Mouse (Mus musculus): ENCODE results near the gene Dpf2. TPM values are rescaled to one million over a fixed set of nuclear protein-coding genes. Genes with fewer than 3 reads are reported as not detected.

The Dpf2 gene
- polyA plus RNA-seq, 1 experiment from 2014 or later: 97.5 TPM

- WGBS: 0% methylated on average over 7 of the region's 7 CpGs
- Histone ChIP-seq H3K27me3 (ENCODE audit: control insufficient read depth, insufficient read depth, low read length) (no peaks in the 10 kb centered on the region), H3K9me3 (replicated peaks; ENCODE audit: control insufficient read depth, low read length) (no peaks in the 10 kb centered on the region), H3K4me1 (ENCODE audit: control insufficient read depth, insufficient read depth, low read length) (peaks cover 35% of the 10 kb centered on the region), H3K27ac (ENCODE audit: low read length) (peak overlapping the region; percentile 54), H3K4me2 (ENCODE audit: low read depth, low read length) (peak overlapping the region; percentile 51), H3K4me3 (ENCODE audit: low read length) (peak overlapping the region; percentile 7; the same call in 1 of the 2 replicates), H3K9ac (ENCODE audit: low read length) (peak overlapping the region; percentile 56), H3K36me3 (ENCODE audit: control insufficient read depth, insufficient read depth) (peaks cover 16% of the 10 kb centered on the region)
- peak; percentile 67 for ATAC-seq (replicated peaks; ENCODE audit: extremely low read depth, insufficient read depth, low FRiP score)
These were observed 41.5 kb downstream of the Dpf2 start for GRCm38 (mm10) chr19:5871273-5871672.

GRCm38 (mm10) chr19:5868096-5868495 is 44.7 kb downstream of the Dpf2 start:
- Histone ChIP-seq H3K36me3 (ENCODE audit: control insufficient read depth, insufficient read depth) (peaks cover 27% of the 10 kb centered on the region), H3K4me1 (ENCODE audit: control insufficient read depth, insufficient read depth, low read length) (peaks cover 22% of the 10 kb centered on the region), H3K27ac (ENCODE audit: low read length) (no peak overlapping the region), H3K27me3 (ENCODE audit: control insufficient read depth, insufficient read depth, low read length) (no peaks in the 10 kb centered on the region), H3K4me3 (ENCODE audit: low read length) (no peak overlapping the region), H3K9me3 (replicated peaks; ENCODE audit: control insufficient read depth, low read length) (no peaks in the 10 kb centered on the region), H3K4me2 (ENCODE audit: low read depth, low read length) (no peak overlapping the region), H3K9ac (ENCODE audit: low read length) (no peak overlapping the region)
- no peak for ATAC-seq (replicated peaks; ENCODE audit: extremely low read depth, insufficient read depth, low FRiP score)
- 85% methylated on average over 6 of the region's 6 CpGs for WGBS

DNA sequence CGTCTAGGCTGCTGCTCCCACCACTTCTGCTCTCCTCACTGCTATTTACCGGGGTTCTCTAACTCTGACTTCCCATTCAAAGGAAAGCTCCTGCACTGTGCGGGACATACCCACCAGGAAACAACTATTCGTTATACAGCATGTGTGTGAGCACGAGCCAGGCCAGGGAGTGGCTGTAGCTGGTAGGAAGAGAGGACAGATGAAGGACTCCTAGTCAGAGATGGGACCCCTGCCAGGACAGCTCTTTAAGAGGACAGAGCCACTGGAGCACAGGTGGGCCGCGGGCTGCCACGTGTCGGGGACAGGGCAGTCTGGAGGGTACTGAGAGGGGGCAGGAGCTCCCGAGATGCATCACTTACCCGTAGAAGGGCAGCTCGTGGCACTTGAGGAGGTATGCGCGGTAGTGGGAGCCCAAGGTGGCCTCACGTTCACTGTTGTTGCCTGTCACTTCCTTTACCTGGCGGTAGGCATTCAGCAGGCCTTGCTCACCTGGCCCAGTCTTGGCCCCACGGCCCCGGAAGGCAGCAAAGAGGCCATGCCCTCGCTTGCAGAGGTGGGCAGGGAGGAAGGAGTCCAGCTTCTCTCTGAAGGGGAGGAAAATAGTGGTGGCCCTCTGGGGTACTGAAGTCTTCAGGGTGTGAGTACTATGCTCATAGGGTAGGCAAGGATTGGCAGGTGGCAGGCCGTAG is 48.0 kb downstream of the Dpf2 start:
- Histone ChIP-seq H3K9me3 (replicated peaks; ENCODE audit: control insufficient read depth, low read length) (peaks cover 3% of the 10 kb centered on the region; the same call in 1 of the 2 replicates), H3K4me2 (ENCODE audit: low read depth, low read length) (no peak overlapping the region), H3K27me3 (ENCODE audit: control insufficient read depth, insufficient read depth, low read length) (no peaks in the 10 kb centered on the region), H3K4me3 (ENCODE audit: low read length) (no peak overlapping the region), H3K36me3 (ENCODE audit: control insufficient read depth, insufficient read depth) (peaks cover 48% of the 10 kb centered on the region), H3K27ac (ENCODE audit: low read length) (no peak overlapping the region), H3K9ac (ENCODE audit: low read length) (no peak overlapping the region; the same call in 1 of the 2 replicates), H3K4me1 (ENCODE audit: control insufficient read depth, insufficient read depth, low read length) (0 out of 2 replicates have a peak, but pooled peaks cover 2% of the 10 kb centered on the region)
- ATAC-seq (replicated peaks; ENCODE audit: extremely low read depth, insufficient read depth, low FRiP score): no peak
- WGBS: 80% methylated on average over 20 of the region's 20 CpGs

- 78% methylated on average over 5 of the region's 5 CpGs for WGBS
- Histone ChIP-seq H3K4me3 (ENCODE audit: low read length) (no peak overlapping the region), H3K4me2 (ENCODE audit: low read depth, low read length) (no peak overlapping the region), H3K27me3 (ENCODE audit: control insufficient read depth, insufficient read depth, low read length) (no peaks in the 10 kb centered on the region), H3K9me3 (replicated peaks; ENCODE audit: control insufficient read depth, low read length) (peaks cover 3% of the 10 kb centered on the region; the same call in 1 of the 2 replicates), H3K4me1 (ENCODE audit: control insufficient read depth, insufficient read depth, low read length) (0 out of 2 replicates have a peak, but pooled peaks cover 2% of the 10 kb centered on the region), H3K27ac (ENCODE audit: low read length) (no peak overlapping the region), H3K36me3 (ENCODE audit: control insufficient read depth, insufficient read depth) (peaks cover 44% of the 10 kb centered on the region), H3K9ac (ENCODE audit: low read length) (no peak overlapping the region)
- no peak for ATAC-seq (replicated peaks; ENCODE audit: extremely low read depth, insufficient read depth, low FRiP score)
These were observed 49.0 kb downstream of the Dpf2 start for GRCm38 (mm10) chr19:5863776-5864175.

DNA sequence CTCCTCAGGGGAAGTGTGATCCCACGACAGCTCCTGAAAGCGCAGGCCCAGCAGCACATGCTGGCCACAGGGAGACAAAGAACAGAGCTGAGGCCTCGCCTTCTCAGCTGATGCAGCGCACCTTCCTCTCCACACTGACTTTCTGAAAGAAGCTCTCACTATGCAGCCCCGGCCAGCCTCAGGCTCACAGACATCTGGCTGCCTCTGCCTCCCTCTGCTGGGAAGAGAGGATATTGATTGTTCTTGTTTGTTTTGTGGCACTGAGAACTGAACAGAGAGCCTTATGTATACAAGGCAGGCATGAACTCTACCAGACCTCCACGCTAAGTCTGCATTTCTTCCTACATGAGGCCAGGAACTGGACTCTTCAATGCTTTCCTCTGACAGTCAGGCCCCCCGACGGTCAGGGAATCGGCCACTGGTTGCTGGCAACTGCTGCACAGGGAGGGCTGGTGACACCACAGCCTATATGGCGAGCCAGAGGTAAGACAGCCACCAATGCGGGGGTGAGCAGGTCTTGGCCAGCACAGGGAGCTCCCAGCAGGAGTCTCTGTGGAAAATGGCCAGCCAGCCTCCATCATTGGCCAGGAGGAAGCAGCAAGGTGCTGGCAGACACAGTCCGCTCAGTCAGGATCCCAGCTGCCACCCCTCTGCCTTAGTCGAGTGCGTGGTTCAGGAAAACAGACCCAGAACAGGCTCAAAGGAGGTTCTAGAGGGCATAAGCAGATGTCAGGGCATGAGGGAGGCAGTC is 50.3 kb downstream of the Dpf2 start:
- H3K36me3 ChIP-seq (ENCODE audit: control insufficient read depth, insufficient read depth): peaks cover 43% of the 10 kb centered on the region
- WGBS: 96% methylated on average over 14 of the region's 14 CpGs
- peaks cover 3% of the 10 kb centered on the region; the same call in 1 of the 2 replicates for H3K9me3 ChIP-seq (replicated peaks; ENCODE audit: control insufficient read depth, low read length)
- no peak overlapping the region for H3K4me3 ChIP-seq (ENCODE audit: low read length)
- H3K4me2 ChIP-seq (ENCODE audit: low read depth, low read length): no peak overlapping the region
- H3K4me1 ChIP-seq (ENCODE audit: control insufficient read depth, insufficient read depth, low read length): 0 out of 2 replicates have a peak, but pooled peaks cover 2% of the 10 kb centered on the region
- H3K9ac ChIP-seq (ENCODE audit: low read length): no peak overlapping the region
- no peak for ATAC-seq (replicated peaks; ENCODE audit: extremely low read depth, insufficient read depth, low FRiP score)
- H3K27me3 ChIP-seq (ENCODE audit: control insufficient read depth, insufficient read depth, low read length): no peaks in the 10 kb centered on the region
- H3K27ac ChIP-seq (ENCODE audit: low read length): no peak overlapping the region

DNA sequence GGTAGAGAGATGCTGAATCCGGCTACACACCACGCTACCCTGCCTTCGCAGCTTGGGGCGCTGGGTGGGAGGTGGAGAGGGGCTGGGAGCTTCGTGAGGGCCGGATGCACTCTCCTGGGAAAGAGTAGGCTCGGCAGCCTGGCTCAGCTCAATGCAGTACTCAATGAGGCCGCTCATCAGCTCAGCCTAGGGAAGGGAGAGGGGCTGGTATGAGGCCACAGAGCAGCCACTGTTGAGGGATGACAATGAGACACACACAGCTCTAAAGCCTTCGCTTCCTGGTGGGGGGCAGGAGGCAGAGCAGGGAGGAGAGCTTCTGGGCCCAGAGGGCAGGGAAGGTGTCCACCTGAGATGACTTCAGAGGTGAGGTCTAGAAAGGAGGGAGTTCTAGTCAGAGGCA is 56.2 kb downstream of the Dpf2 start:
- Histone ChIP-seq H3K27ac (ENCODE audit: low read length) (no peak overlapping the region), H3K27me3 (ENCODE audit: control insufficient read depth, insufficient read depth, low read length) (no peaks in the 10 kb centered on the region), H3K9ac (ENCODE audit: low read length) (no peak overlapping the region), H3K4me3 (ENCODE audit: low read length) (no peak overlapping the region), H3K9me3 (replicated peaks; ENCODE audit: control insufficient read depth, low read length) (no peaks in the 10 kb centered on the region), H3K36me3 (ENCODE audit: control insufficient read depth, insufficient read depth) (peaks cover 42% of the 10 kb centered on the region), H3K4me2 (ENCODE audit: low read depth, low read length) (no peak overlapping the region), H3K4me1 (ENCODE audit: control insufficient read depth, insufficient read depth, low read length) (peaks cover 12% of the 10 kb centered on the region)
- ATAC-seq (replicated peaks; ENCODE audit: extremely low read depth, insufficient read depth, low FRiP score): no peak; the same call in 1 of the 2 replicates
- WGBS: 90% methylated on average over 9 of the region's 9 CpGs

DNA sequence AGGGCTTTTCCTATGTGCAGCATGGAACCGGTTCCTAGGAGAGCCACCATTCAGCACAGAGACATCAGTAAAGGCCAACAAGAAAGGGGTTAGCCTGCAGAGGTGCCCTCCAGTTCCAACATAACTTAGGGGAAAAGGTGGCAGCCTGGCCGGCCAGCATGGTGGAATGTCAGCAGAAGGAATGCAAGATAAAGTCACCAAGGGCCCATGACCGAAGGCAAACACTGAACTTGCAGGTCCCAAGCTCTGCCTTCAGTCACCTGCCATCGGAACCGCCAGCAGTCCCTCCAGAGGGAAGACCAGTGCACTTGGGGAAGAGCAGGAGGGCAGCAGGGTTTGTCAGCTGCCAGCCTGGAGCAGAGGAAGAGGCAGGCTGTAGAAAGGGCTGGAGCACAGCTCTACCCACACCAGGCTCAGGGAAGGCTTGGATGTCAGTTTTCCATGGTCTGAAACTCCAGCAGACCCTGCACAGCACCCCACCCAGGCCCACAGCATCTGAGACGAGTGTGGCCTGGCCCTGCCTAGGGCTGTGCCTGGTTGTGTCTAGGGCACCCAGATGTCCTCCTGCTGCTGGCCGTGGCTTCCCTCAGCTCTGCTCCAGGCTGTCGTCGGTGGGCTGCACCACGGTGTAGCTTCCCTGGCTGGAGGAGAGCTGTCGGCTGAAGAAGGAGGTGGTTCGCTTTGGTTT is 60.6 kb downstream of the Dpf2 start:
- Histone ChIP-seq H3K27ac (ENCODE audit: low read length) (peak overlapping the region; percentile 87), H3K4me1 (ENCODE audit: control insufficient read depth, insufficient read depth, low read length) (peaks cover 52% of the 10 kb centered on the region), H3K4me3 (ENCODE audit: low read length) (no peak overlapping the region), H3K36me3 (ENCODE audit: control insufficient read depth, insufficient read depth) (peaks cover 23% of the 10 kb centered on the region), H3K27me3 (ENCODE audit: control insufficient read depth, insufficient read depth, low read length) (no peaks in the 10 kb centered on the region), H3K9ac (ENCODE audit: low read length) (peak overlapping the region; percentile 60), H3K4me2 (ENCODE audit: low read depth, low read length) (peak overlapping the region; percentile 47), H3K9me3 (replicated peaks; ENCODE audit: control insufficient read depth, low read length) (no peaks in the 10 kb centered on the region)
- WGBS: 54% methylated on average over 12 of the region's 12 CpGs
- no peak for ATAC-seq (replicated peaks; ENCODE audit: extremely low read depth, insufficient read depth, low FRiP score)

- Histone ChIP-seq H3K27me3 (ENCODE audit: control insufficient read depth, insufficient read depth, low read length) (no peaks in the 10 kb centered on the region), H3K36me3 (ENCODE audit: control insufficient read depth, insufficient read depth) (peaks cover 22% of the 10 kb centered on the region), H3K4me1 (ENCODE audit: control insufficient read depth, insufficient read depth, low read length) (peaks cover 56% of the 10 kb centered on the region), H3K4me2 (ENCODE audit: low read depth, low read length) (peak overlapping the region; percentile 47), H3K27ac (ENCODE audit: low read length) (peak overlapping the region; percentile 87), H3K9me3 (replicated peaks; ENCODE audit: control insufficient read depth, low read length) (no peaks in the 10 kb centered on the region), H3K4me3 (ENCODE audit: low read length) (0 out of 2 replicates have a peak overlapping the region, but pooled peaks have one; percentile 2), H3K9ac (ENCODE audit: low read length) (peak overlapping the region; percentile 60)
- WGBS: 26% methylated on average over 5 of the region's 5 CpGs
- ATAC-seq (replicated peaks; ENCODE audit: extremely low read depth, insufficient read depth, low FRiP score): no peak
These were observed 61.3 kb downstream of the Dpf2 start for GRCm38 (mm10) chr19:5851481-5851971.

Data from heart, embryonic 16.5 days (tissue).